Mouse (Mus musculus): Measurements from ENCODE around the gene Ntsr2. TPM values are rescaled to one million over a fixed set of nuclear protein-coding genes. Genes with fewer than 3 reads are reported as not detected.
"Not testable (repeated sequence)": the region's sequence is repeated elsewhere in the genome, so short reads cannot be mapped to it uniquely, and the experiment has no call there.

Gene Ntsr2
- polyA plus RNA-seq, 1 experiment: not detected

DNA sequence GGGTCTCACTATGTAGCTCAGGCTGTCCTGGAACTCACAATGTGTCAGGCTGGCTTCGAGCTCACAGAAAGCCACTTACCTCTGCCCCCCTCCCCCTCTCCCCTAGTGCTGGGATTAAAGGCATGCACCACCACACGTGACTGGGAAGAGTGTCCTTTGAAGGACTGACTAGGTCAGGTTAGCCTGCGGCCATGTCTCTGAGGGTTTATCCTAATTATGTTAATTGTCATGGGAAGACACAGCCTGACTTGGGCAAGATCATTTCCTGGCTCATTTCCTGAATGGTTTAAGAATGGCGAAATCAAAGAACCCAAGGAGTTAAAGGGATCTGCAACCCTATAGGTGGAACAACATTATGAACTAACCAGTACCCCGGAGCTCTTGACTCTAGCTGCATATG lies 41.6 kb downstream of the Ntsr2 start:
- Histone ChIP-seq H3K4me3 (ENCODE audit: insufficient read depth, poor library complexity, severe bottlenecking) (no peak overlapping the region), H3K79me2 (ENCODE audit: control insufficient read depth, insufficient read depth) (no peaks in the 10 kb centered on the region), H3ac (ENCODE audit: control insufficient read depth, insufficient read length, low read depth) (no peak overlapping the region), H3K79me3 (ENCODE audit: low read depth) (no peaks in the 10 kb centered on the region), H3K36me3 (ENCODE audit: control insufficient read depth, insufficient read depth) (no peaks in the 10 kb centered on the region), H3K27me3 (ENCODE audit: control insufficient read depth, insufficient read depth, insufficient read length) (peaks cover 24% of the 10 kb centered on the region)
- no peak for TF ChIP-seq FOSL1 (IDR thresholded peaks at IDR 0.05; ENCODE audit: insufficient read depth, low read length, poor library complexity, severe bottlenecking)
- TF ChIP-seq CTCF (IDR thresholded peaks at IDR 0.05; ENCODE audit: control insufficient read depth, insufficient read depth, insufficient read length): no peak
- TF ChIP-seq MYOD1 (IDR thresholded peaks at IDR 0.05; ENCODE audit: control insufficient read depth, insufficient read length, low read depth): no peak
- no peak for TF ChIP-seq USF1 (IDR thresholded peaks at IDR 0.05; ENCODE audit: low read depth)
- TF ChIP-seq MYOG (IDR thresholded peaks at IDR 0.05; ENCODE audit: control insufficient read depth, extremely low read depth, insufficient read length): no peak
- TF ChIP-seq MAX (IDR thresholded peaks at IDR 0.05): no peak
- no peak for TF ChIP-seq CEBPB (IDR thresholded peaks at IDR 0.05; ENCODE audit: low read depth)

DNA sequence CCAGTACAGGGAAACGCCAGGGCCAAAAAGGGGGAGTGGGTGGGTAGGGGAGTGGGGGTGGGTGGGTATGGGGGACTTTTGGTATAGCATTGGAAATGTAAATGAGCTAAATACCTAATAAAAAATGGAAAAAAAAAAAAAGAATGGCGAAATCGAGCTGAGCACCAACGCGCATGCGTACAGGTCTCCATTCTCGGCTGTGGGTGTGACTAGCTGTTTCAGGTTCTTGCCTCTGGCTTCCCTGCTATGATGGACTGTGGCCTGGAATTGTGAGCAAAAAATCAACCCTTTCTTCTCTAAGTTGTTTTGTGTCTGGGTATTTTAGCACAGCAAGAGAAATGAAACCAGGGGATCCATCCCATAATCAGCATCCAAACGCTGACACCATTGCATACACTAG lies 42.1 kb downstream of the Ntsr2 start:
- not testable (repeated sequence) for H3K36me3 ChIP-seq (ENCODE audit: control insufficient read depth, insufficient read depth); H3K79me2 ChIP-seq (ENCODE audit: control insufficient read depth, insufficient read depth); H3ac ChIP-seq (ENCODE audit: control insufficient read depth, insufficient read length, low read depth); H3K4me3 ChIP-seq (ENCODE audit: insufficient read depth, poor library complexity, severe bottlenecking); H3K79me3 ChIP-seq (ENCODE audit: low read depth)
- H3K27me3 ChIP-seq (ENCODE audit: control insufficient read depth, insufficient read depth, insufficient read length): peaks cover 24% of the 10 kb centered on the region

DNA sequence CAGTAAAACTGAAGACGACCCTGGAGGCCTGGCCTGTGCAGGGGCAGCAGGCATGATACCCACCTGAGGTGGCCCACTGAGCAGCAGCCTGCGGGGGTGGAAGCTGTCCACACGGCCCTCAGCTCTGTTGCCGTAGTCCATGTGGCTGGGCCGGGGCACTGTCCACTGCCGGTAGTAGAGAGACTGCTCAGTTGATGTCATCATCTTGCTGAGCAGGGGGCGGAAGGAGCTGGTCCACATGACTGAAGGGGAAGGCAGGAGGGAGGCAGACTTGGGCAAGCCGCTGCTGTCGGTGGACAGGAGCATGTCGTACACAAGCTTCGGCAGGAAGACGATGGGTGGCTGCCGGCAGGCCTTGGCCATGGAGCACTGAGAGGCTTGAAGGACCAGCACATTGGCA lies 43.0 kb downstream of the Ntsr2 start:
- no peaks in the 10 kb centered on the region for H3K79me2 ChIP-seq (ENCODE audit: control insufficient read depth, insufficient read depth)
- peaks cover 24% of the 10 kb centered on the region for H3K27me3 ChIP-seq (ENCODE audit: control insufficient read depth, insufficient read depth, insufficient read length)
- H3K36me3 ChIP-seq (ENCODE audit: control insufficient read depth, insufficient read depth): no peaks in the 10 kb centered on the region
- H3K4me3 ChIP-seq (ENCODE audit: insufficient read depth, poor library complexity, severe bottlenecking): no peak overlapping the region
- H3ac ChIP-seq (ENCODE audit: control insufficient read depth, insufficient read length, low read depth): no peak overlapping the region
- TF ChIP-seq MAX (IDR thresholded peaks at IDR 0.05) (no peak), CEBPB (IDR thresholded peaks at IDR 0.05; ENCODE audit: low read depth) (no peak)
- H3K79me3 ChIP-seq (ENCODE audit: low read depth): no peaks in the 10 kb centered on the region

DNA sequence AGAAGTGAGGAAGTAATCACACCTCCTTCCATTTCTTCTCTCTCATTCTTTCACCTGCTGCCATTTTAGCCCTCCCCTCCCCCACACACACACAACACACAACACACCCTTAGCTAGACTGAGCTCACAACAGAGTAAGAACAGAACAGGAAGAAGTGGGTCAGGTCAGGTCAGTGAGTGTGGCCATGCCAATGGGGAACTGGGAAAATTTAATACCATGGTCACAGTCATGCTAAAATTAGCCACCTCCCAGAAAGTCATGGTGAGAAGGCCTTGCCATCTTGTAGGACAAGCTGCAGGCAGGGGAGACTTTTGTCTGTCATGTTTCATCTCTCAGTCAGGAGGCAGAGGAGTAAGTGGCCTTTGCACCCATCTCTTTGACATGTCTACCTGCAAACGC lies 45.5 kb downstream of the Ntsr2 start:
- Histone ChIP-seq H3K27me3 (ENCODE audit: control insufficient read depth, insufficient read depth, insufficient read length) (peaks cover 24% of the 10 kb centered on the region), H3ac (ENCODE audit: control insufficient read depth, insufficient read length, low read depth) (no peak overlapping the region), H3K4me3 (ENCODE audit: insufficient read depth, poor library complexity, severe bottlenecking) (no peak overlapping the region), H3K36me3 (ENCODE audit: control insufficient read depth, insufficient read depth) (no peaks in the 10 kb centered on the region), H3K79me2 (ENCODE audit: control insufficient read depth, insufficient read depth) (no peaks in the 10 kb centered on the region), H3K79me3 (ENCODE audit: low read depth) (no peaks in the 10 kb centered on the region)
- TF ChIP-seq MYOD1 (IDR thresholded peaks at IDR 0.05; ENCODE audit: control insufficient read depth, insufficient read length, low read depth) (no peak), FOSL1 (IDR thresholded peaks at IDR 0.05; ENCODE audit: insufficient read depth, low read length, poor library complexity, severe bottlenecking) (no peak)

Other genes starting within 250 kb of the Ntsr2 start
- 0.89 TPM for gene Lpin1, start 42.4 kb upstream of the Ntsr2 start, polyA plus RNA-seq (2012; fragmentation: generic; extraction: Trizol)
- 0.04 TPM for gene Greb1, start 147.5 kb downstream of the Ntsr2 start, polyA plus RNA-seq (2012; fragmentation: generic; extraction: Trizol)
- 19.0 TPM for gene E2f6, start 157.6 kb downstream of the Ntsr2 start, polyA plus RNA-seq (2012; fragmentation: generic; extraction: Trizol)
- 15.9 TPM for gene Rock2, start 241.5 kb downstream of the Ntsr2 start, polyA plus RNA-seq (2012; fragmentation: generic; extraction: Trizol)

All from C2C12 (cell line).